Mouse (Mus musculus) kidney, postnatal 25 days (tissue): ENCODE measurements around the gene D930007J09Rik.
A peak's percentile ranks its signal among the peaks of the same experiment; 100 is the strongest.

Experiments used
- DNase-seq, 2 experiments: peaks; one replicate each; pipeline ENCODE4 v3.0.0; 2021; ENCODE audit warnings: mixed read lengths in 2 of 2

D930007J09Rik gene

DNA sequence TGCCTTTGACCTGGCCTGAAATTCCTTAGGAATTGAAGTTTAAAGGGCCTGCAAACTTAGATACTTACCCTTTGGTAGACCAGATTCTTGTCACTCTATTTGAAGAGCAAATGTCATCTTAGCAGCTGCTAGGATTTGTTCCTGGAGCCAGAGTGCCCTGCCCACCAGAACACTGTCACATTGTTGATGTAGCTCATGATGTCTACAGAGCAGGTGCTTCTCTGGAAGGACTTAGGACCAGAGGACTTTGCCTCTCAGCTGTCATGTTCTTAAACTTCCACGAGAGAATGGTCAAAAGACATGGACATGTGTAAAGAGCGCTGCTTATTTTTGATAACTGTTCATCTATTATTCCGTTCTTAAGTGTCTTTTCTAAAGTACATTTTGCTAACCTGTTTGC is 16.6 kb upstream of the D930007J09Rik start:
- no peak for DNase-seq

- DNase-seq: no peak
Measured at GRCm38 (mm10) chr13:32807624-32808023, 5.0 kb upstream of the D930007J09Rik start.

DNA sequence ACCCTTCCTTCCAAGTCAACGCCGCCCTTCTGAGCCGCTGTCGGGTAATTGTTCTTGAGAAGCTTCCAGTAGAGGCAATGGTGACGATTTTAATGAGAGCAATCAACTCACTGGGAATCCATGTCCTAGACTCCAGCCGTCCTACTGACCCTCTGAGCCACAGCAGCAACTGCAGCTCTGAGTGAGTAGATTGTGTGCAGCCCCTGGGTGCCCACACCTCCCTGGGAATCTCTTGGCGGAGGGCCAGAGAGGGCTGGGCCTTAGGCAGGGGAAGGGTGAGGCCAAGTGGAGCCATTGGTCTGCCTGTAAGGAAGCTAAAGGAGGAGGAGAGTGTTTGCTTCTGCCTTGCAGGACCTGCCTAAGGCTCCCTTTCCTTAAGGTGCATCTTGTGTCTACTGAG is 4.2 kb upstream of the D930007J09Rik start:
- DNase-seq: peak; percentile 21 to 38

- no peak for DNase-seq
Measured at GRCm38 (mm10) chr13:32803701-32804345, 1.2 kb upstream of the D930007J09Rik start.

- peak; percentile 97 to 99 for DNase-seq
Measured at GRCm38 (mm10) chr13:32801693-32802221, 892 bp downstream of the D930007J09Rik start, which contains the start of gene Wrnip1. TSS of gene Wrnip1 (plus strand) at chr13:32802038.

- peak in 1 of 2 experiments; percentile 4 for DNase-seq
Measured at GRCm38 (mm10) chr13:32800859-32801258, 1.8 kb downstream of the D930007J09Rik start.

GRCm38 (mm10) chr13:32799131-32799530 is 3.5 kb downstream of the D930007J09Rik start:
- DNase-seq: no peak

DNA sequence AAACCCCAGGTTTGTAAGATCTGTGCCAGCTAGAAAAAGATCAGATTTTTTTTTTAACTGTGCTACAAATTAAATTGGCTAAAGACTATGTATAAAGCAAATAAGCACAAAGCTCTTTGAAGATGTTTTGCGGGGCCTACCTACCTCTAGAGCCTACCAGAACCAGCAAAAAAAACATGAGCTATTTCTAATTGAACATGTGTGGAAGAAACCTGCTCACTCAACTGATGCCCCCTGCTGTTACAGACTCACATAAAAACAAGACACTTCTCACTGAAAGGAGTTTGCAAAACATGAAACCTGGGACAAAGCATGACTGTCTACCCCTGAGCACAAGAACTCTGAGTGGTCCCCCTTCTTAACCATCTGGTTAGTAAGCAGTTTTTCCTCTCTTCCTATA is 5.6 kb downstream of the D930007J09Rik start:
- DNase-seq: peak in 1 of 2 experiments; percentile 8

DNA sequence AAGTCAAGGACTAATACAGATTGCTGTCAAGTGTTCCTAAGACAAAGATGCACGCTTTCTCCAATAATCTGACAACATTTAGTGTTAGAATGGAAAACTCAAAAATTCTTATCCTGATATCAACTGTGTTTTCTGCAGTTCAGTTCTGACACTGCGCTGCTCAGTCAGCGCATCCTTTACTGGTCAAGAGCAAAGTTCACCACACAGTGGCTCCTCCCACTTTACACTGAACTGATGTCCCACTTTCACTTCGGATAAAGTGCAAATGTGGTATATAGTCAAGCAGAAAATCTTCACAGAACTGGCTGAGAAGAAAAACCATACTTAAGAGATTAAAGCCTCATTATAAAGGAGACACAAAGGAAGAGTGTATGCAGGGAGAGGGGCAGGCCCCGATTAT is 7.5 kb downstream of the D930007J09Rik start:
- peak; percentile 63 to 80 for DNase-seq

GRCm38 (mm10) chr13:32794619-32795018 is 8.0 kb downstream of the D930007J09Rik start:
- DNase-seq: peak; percentile 78 to 94

DNA sequence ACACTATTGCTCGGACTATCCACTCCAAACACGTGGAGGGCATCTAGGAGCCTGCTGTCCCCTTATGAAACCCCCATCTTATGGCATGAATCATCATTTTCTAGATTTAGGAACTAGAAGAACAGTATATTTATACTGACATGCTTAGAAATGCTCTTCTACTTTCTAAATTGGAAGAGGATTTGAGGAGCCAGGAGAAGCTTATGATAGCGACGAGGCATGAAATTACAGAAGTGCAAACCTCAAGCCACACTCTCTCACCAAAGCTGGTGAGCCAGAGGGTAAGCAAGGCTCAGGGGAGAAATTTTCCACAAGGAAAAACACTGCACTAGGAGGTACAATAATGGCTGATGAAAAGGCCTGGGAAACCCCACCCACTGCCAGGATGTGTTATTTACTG is 12.9 kb downstream of the D930007J09Rik start:
- DNase-seq: no peak

- no peak for DNase-seq
Measured at GRCm38 (mm10) chr13:32787584-32787983, 15.1 kb downstream of the D930007J09Rik start.

DNA sequence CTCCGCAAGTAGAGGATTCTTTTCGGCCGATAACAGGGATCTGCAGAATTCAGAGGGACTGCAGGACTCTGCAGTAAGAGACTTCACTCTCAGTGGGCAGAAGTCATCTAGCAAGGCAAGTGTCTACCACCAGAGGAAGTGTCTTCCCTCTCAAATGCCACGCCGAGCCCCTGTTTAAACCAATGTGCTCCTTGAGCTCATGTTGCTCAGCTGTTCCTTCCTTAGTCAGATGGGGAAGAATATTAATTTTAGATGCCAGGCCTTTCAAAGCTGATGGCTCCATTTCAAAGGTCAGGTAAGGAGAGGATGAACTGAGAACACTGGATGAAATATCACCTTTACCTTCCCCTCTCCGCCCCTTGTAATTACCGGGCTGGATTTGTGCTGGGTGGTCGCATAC is 18.8 kb downstream of the D930007J09Rik start, which contains the start of gene Mylk4:
Mylk4 (minus strand) TSS at position 139 of the 400 bp plus-strand sequence.
- DNase-seq: no peak

DNA sequence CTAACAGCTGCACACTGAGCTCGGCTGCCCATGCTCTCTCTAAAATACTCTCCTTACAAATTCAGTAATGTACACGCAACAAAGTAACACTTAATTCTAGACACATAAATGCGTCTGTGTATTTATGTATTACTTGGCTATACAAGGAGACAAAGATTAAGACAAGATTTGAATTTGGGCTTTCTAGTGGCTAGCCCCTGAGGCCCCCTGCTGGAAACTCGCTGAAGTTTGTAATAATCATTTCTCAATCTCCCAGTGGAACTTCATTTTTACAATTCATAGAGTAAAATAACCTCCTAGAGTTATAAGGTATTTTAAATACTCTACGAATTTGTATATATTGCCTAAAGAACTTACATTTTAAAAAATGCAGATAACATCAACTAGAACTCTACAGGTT is 19.6 kb downstream of the D930007J09Rik start:
- DNase-seq: peak in 1 of 2 experiments; percentile 16

DNA sequence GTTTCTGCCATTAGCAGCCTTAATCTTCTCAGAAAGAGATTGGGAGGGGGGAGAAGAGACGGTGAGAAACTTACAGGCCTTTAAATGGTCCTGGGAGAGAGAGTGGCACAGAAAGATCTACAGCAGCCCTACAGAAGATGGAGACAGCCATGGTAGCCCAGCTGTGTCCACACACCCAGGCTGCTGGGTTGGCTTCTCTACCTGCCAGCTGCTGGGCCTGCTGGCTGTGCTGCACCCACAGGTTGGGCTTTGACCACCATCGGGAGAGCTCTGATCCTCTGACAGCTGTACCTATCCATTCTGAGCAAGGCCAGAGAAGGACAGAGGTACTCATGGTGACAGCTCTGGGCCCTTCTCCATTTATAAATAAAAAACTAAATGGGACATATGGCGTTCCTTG is 23.8 kb downstream of the D930007J09Rik start:
- DNase-seq: no peak

DNA sequence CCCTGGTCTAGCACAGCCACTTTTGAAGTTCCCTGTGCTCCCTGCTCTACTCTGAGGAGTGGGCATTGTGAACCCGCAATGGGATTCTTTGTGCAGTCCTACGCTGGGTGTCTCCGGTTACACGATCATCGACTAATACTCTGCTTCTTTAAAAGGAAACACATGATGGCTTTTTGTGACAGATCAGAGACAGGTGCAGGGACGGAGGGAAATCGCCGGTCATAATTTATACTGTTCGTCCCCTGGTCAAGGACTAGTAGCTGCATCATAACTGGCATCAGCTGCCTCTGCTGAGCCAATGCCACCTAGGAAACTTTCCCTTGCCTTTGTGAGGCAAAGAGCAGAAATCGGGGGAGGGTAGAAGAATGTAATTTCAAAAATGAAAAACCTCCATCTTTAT is 26.3 kb downstream of the D930007J09Rik start:
- DNase-seq: no peak

DNA sequence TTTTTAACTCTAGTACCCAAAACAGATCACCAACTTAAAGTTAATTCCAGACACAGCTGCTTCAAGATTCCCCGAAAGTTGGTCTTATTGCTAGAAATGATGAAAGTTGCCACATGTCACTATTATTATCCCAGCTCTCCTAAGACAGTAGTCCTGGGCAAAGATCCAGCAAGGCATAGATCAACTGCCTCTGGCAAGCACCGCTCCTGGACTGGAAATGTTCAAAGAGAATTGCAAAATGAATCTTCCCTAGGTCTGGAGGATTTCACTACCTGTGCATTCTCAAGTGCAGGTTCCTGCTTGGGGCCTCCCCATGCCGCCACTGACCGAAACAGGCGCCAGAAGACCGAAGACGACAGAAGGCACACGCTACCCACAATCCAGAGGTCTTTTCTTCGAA is 26.8 kb downstream of the D930007J09Rik start:
- peak in 1 of 2 experiments; percentile 36 for DNase-seq

- DNase-seq: no peak
Measured at GRCm38 (mm10) chr13:32769960-32770359, 32.7 kb downstream of the D930007J09Rik start.

DNA sequence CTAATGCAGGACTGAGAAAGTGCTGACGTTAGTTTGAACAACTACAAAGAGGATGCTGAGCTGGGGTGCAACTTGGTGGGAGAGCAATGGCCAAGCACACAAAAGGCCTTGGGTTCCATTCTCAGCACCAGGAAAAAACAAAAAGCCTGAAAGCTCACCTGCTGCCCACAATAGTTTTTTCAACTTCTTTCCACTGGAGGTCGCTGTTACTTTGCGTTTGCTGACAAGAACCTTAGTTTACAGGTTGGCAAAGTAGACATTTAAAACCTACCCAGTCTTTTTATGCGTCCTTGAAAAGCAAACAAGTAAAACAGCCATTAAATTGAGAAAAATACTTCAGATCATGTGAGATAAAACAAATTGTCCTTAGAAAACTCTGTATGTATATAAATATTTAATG is 34.5 kb downstream of the D930007J09Rik start:
- DNase-seq: peak; percentile 48 to 63

DNA sequence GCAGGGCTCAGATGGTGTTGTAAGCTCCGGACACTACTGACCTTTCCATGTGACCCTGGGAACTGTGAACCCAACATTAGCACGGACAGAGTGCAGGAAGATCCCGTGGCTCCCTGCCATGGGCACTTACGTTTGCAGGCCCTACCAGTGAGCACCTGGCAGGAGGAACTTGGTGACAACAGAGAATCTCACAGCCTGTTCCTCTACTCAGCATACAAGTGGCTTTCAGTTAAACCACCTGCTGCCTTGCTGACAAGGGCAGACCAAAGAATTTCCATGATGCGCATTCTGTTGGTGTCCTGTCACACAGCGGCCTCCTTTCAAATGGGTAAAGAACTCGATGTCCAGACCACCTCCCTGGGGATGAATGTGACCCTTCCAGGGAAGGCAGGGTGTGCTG is 38.2 kb downstream of the D930007J09Rik start:
- no peak for DNase-seq

DNA sequence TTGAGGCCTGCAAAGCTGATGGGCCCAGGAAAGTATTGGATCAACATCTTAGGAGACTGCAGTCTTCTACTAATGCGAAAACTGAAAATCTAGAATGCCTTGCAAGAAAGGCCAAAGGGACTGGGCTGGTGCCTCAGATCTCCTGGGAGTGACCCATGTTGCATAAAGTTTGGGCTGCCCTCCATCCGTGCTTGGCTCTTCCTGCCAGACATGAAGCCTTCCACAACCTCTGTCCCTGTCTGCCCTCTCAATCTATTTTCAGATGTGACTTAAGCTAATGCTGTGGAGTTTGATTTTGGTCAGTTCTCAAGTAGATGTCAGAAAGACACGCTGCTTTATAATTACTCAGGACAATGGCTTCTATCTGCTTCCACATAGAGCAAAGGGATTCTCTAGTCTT is 39.5 kb downstream of the D930007J09Rik start:
- no peak for DNase-seq

GRCm38 (mm10) chr13:32760795-32761194 is 41.9 kb downstream of the D930007J09Rik start:
- DNase-seq: no peak

- DNase-seq: no peak
Measured at GRCm38 (mm10) chr13:32759036-32759435, 43.6 kb downstream of the D930007J09Rik start.
